Mouse (Mus musculus) ZHBTc4 (cell line): ENCODE results near the gene Col26a1.

Experiments
- DNase-seq: peaks from one replicate; pipeline ENCODE4 v3.0.0-alpha.2; 2011; ENCODE audit warnings: low read depth, low spot score

Col26a1 gene

GRCm38 (mm10) chr5:136882788-136883439 is at the start of gene Col26a1:
Col26a1 (minus strand) TSS chr5:136883209.
- peak; percentile 33 for DNase-seq

GRCm38 (mm10) chr5:136931896-136932295 is 48.9 kb upstream of the Col26a1 start:
- no peak for DNase-seq

DNA sequence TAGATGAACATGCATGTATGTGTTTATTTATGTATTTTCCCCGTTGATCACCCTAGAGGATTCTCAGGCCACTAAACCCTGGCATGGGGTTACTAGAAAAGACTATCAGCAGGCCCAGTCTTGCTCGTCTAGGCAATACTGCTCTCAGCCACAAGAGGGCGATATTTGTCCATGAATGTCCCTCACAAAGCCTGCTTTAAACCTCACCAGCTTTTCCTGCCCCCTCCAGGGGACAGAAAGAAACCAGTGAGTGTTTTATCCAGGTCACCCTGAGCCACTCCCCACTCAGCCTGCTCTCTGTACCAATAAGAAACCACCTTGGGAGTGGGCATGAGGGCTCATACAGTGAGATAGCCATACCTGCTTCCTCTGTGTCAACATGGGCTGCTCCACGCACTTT is 46.1 kb upstream of the Col26a1 start:
- peak; percentile 88 for DNase-seq

DNA sequence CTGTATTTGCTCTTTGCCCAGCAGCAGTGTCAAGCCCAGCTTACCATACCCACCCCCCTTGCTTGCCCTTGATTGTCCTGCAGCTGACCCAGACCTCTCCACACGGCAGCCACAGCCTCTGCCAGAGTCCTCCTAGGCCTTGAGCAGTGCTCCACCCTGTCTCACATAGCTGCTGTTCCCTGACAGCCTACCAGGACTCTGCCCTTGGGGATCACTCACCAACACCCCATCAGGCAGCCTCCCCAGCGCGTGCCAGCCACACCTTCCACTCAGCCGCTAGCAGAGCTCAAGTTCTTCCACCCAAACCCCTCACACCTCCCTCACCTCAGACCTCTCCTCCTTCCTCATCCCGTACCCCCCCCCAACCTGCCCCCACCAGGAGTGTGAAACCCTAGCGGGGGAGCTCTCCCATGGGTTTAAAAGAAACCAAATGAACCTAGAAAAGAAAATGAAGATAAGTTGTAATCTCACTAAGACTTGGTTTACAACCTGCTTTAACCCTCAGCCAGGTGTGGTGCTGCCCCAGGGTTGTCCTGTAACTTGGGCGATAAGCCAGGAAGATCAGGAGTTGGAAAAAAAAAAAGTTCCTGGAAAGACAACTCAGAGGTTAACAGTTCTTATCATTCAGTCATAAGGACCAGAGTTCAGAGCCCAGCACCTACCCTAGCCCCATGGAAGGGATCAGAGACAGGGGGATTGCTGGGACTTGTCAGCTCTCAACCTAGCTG is 40.9 kb upstream of the Col26a1 start:
- DNase-seq: no peak

- DNase-seq: no peak
These were observed 39.8 kb upstream of the Col26a1 start for GRCm38 (mm10) chr5:136922830-136923229.

DNA sequence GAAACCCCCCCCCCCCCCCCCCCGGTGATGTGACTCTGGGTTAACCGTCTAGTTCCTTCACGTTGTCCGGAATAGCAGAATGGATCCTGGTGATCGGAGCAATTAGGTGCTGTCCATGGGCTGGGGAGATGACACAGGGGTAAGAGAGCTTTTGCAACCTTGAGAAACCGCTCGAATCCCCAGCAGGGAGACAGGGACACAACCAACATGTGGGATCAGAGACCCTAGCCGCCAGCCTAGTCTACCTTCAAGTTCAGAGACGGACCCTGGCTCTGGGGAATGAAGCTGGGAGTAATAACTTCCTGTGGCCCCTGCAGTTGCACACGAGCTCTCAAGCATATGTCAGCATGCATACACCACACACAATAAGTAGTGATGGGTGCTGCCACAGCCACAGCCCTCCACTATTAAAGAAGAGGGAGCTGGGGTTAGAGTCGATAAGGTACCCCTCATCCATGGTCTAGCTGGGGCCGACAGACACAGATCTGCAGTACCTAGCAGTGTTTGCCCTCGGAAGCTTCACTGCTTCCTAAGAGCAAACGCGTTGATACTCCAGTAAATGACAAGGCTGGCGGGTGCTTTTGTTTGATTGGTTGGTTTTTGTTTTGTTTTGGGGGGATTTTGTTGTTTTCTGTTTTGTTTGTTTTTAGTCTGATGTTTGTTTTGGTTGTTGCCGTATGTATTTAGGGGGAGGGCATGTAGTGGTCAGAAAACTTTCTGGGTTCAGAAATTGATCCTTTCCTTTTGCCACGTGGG is 36.7 kb upstream of the Col26a1 start:
- no peak for DNase-seq

- DNase-seq: peak; percentile 87
These were observed 35.9 kb upstream of the Col26a1 start for GRCm38 (mm10) chr5:136918655-136919472.

GRCm38 (mm10) chr5:136917613-136918242 is 34.7 kb upstream of the Col26a1 start:
- DNase-seq: no peak

DNA sequence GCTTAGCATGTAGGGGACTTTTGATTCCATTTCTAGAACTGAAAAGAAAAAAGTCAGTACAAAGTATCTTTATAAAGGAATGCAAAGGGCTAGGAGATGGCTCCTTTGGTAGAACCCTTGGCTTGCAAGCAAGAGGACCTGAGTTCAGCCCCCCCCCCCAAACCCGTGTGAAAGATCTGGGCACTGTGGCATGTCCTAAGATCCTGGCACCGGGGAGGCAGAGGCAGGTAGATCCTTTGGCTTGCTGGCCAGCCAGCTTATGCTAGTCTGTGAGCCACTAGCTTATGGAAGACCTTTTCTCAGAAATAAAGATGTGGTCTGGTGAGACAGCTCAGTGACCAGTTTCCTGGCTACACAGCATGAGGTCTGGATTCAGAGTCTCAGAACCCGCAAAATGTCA is 31.2 kb upstream of the Col26a1 start:
- no peak for DNase-seq

DNA sequence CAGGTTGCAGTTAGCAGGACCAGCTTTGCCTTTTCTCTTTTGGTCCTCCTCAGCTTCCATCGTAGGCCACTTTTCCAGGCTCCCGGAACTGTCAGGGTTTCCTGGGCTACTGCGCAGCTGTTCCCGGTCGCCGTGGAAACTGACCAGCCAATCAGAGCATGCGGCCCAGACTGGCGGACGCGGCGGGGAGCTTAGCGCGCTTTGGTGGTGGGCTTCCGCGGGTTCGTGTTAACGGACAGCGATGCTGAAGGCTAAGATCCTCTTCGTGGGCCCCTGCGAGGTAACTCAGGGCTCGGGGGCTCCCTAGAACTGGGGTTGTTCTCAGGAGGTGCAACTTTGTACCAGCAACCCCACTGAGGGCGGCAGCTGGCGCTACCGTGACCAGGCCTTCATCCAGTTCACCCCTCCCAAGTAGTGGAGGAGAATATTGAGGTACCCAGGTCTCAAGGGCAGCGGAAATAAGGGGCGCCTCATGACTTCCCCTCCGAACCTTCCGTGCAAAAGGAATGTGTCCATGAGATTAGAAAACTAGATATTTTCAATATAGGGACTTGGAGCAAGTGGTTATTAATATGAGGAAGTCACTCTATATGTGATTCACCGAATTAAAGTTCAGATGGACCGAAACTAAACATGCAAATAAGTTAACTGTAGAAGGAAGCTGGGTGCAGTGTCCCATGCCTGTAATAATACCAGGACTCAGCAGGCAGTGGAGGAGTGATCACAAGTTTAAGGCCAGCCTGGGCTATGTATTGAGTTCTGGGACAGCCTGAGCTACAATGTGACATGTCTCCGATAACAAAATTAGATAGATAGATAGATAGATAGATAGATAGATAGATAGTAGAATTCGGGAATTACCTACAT is 25.2 kb upstream of the Col26a1 start, which contains the start of gene Ift22:
TSS of gene Ift22 (plus strand) at position 160 of the 867 bp plus-strand sequence.
- DNase-seq: peak; percentile 94

GRCm38 (mm10) chr5:136907587-136907986 is 24.6 kb upstream of the Col26a1 start:
- DNase-seq: no peak

DNA sequence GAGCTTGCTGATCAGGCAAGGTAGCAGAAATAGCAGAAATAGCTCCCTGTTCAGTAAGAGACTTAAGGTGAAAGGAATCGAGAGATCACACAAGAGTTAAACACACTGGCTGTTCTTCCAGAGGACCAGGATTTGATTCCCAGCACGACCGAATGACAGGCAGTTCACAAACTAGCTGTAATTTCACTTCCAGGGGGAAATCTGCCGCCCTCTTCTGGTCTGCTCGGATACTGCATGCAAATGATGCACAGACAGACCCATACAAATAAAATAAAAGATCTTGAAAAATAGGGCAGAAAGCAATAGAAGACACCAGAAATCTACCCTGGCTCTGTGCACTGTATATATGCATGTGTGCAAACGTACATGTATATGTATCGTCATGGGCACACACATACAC is 22.6 kb upstream of the Col26a1 start:
- peak; percentile 79 for DNase-seq

- DNase-seq: peak; percentile 61
These were observed 21.6 kb upstream of the Col26a1 start for GRCm38 (mm10) chr5:136904621-136905020.

- peak; percentile 76 for DNase-seq
These were observed 12.5 kb upstream of the Col26a1 start for GRCm38 (mm10) chr5:136895529-136895963.

- no peak for DNase-seq
These were observed 12.0 kb upstream of the Col26a1 start for GRCm38 (mm10) chr5:136894840-136895528.

GRCm38 (mm10) chr5:136888539-136889355 is 5.7 kb upstream of the Col26a1 start:
- DNase-seq: no peak

- no peak for DNase-seq
These were observed 3.9 kb upstream of the Col26a1 start for GRCm38 (mm10) chr5:136886957-136887356.

- peak; percentile 23 for DNase-seq
These were observed 788 bp downstream of the Col26a1 start for GRCm38 (mm10) chr5:136882055-136882787.
